Mouse (Mus musculus) kidney, adult 8-10 months (tissue): Measurements from ENCODE around the gene Elmsan1.

Experiments used
- DNase-seq, 2 experiments: peaks; one replicate each; pipeline ENCODE4 v3.0.0; 2022

Gene Elmsan1

DNA sequence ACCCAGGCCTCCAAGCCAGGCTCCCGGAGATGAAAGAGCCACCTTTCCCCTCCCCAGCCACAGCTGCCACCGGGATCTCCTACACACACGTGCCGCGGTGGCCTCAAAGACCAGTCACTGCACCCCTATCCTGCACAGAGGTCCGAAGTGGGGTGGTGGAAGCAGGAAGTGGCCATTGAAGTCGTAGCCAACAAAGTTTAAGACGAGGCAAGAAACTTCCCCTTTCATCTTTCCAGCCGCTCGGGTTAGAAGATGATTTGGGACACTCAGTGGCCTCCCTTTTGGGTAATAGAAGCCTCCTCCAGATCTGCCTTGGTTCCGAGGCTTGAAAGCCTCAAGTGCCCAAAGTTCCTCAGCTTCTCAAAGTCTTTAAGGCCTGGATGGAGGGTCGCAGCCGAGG lies 26.4 kb downstream of the Elmsan1 start:
- DNase-seq = no peak

DNA sequence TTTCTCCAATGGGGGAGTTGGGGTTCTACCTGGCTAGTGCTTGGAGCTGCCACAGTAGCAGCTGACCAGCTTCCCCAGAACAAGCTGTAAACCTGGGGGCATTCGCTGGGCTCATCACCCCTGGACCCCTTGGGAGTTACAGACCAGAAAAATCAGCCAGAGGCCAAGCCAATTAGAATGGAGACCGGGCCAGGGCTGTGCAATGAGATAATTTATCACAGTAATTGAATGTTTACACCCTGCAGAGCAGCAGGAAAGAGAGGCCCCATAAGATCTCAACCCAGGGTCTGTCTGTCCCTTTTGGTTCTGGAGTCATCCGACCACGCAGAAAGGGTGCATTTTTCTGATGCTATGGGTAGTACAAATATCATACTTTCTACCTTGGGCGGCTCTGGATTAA lies 26.9 kb downstream of the Elmsan1 start:
- DNase-seq = no peak

DNA sequence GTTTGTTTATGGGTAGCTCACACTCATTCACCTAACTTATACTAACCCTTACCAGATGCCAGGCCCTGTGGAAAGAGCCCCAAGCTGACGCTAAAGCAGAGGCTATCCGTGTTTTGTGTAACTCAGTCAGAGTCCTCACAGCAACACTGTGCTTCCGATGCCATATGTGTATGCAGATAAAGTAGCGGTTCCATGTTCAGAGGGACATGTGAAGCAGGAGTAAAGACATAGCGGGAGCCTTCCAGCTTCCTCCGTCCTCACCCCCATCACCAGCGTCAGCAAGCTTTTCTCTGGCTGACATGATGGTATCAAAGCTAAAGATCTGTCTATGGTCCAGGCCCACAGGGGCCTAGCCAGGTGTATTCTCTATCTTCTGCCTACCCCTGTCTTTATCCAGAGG lies 27.5 kb downstream of the Elmsan1 start:
- no peak for DNase-seq

GRCm38 (mm10) chr12:84190151-84190820 lies 28.4 kb downstream of the Elmsan1 start:
- DNase-seq = no peak

- DNase-seq = no peak
These were observed 29.7 kb downstream of the Elmsan1 start for GRCm38 (mm10) chr12:84188881-84189444.

GRCm38 (mm10) chr12:84187752-84188601 lies 30.7 kb downstream of the Elmsan1 start:
- no peak for DNase-seq

DNA sequence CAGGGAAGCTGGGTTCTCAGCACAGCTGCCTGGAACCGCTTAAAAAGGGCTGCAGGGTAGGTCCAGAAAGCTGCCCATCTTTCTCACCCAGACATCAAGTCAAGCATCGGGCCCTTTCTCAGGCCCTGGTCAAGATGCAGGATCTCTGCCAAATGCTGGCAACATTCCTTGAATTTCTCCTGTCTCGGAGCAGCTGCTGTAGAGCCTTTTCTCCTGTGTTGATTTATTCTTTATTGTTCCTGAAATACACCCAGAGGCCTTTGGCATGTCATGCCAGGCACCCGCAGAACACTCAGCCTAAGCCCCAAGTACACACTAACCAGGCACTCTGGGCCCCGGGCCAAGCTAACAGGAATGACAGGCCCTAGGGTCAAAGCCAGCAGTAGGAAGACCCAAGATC lies 31.7 kb downstream of the Elmsan1 start:
- peak; percentile 80 to 85 for DNase-seq

DNA sequence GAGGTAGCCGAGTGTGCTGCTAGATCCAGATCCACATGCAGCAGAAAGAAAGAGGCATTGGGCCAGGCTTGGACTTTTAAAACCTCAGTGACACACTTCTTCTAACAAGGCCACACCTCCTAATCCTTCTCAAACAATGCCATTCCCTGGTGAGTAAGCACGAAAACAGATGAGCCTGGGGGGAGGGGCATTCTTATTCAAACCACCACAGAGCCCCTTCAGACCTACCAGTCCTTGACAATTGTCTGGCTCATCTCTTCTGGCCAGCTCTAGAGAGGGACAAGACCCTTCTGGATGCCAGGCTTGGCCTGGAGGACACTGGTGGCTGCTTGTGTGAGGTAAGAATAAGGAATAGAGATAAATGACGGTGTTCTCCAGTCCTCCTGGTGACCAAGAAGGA lies 32.1 kb downstream of the Elmsan1 start:
- DNase-seq = no peak

DNA sequence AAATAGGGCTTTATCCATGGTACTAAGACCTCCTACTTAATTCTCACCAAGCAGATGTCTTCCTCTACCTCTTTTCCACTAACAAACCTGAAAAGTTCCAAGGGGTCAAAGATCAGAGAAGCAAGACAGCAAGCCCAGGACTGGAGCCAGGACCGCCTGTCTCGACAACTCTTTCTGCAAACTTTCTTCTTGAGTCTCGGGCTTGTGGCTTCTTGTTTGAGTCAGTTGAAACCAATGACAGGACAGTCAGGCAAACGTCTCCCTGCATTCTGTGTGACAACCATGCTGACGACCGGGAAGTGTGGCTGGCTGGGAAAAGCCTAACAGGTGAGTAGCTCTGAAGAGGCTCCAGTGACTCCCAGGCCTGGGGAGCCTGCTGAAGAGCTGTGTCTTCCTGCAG lies 33.1 kb downstream of the Elmsan1 start:
- DNase-seq = no peak

GRCm38 (mm10) chr12:84184979-84185378 lies 33.7 kb downstream of the Elmsan1 start:
- no peak for DNase-seq

- no peak for DNase-seq
These were observed 36.7 kb downstream of the Elmsan1 start for GRCm38 (mm10) chr12:84181999-84182398.

DNA sequence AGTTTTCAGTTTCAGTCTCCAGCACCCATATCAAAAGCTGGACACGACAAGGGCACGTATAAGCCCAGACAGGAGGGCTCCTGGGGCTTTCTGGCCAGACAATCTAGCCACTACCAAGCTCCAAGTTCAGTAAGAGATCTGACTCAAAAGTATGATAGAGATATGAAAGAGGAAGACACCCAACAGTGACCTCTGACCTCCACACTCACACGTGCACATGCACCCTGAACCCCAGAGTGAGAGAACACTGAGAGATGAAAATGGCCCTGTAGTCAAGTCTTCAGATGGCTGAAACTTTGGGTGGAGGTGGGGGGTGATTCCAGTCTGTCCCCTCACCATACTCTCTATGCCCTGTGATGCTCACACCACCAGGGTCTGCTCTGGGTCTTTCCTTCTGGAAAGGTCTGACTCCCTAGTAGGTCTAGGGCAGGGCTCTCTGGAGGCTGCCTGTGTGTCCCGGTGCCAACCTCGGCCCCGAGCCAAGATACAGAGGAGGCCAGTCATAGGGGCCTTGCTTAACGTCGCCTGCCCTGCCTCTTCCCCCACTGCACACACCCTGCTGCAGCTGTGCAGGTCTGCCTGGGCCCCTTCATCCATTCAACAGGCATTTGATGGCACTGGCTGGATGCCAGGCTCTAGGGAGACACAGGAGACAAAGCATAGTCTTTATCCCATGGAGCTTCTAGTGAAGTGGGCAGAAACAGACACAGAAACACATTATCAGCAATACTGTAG lies 37.8 kb downstream of the Elmsan1 start:
- peak; percentile 84 to 87 for DNase-seq

DNA sequence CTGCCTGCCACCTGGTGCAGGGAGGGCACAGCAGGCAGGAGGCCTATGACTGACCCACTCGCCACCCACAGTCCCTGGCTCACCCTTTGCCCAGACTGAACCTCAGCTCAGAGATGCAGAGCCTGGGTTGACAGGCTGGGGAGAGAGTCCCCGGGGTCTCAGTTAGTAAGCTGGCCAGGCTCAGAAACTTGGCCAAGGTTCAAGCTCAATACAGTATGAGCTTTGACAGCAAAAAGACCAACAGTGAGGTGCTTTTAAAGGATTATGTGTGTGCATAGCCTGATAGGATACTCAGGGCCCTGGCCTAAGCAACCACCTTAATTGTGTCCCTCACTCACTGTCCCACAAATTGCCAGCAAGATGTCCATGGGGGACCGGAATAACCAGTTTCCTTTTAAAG lies 38.6 kb downstream of the Elmsan1 start:
- no peak for DNase-seq

- DNase-seq = no peak
These were observed 39.8 kb downstream of the Elmsan1 start for GRCm38 (mm10) chr12:84178652-84179445.

- DNase-seq = no peak
These were observed 40.6 kb downstream of the Elmsan1 start for GRCm38 (mm10) chr12:84178052-84178451.

DNA sequence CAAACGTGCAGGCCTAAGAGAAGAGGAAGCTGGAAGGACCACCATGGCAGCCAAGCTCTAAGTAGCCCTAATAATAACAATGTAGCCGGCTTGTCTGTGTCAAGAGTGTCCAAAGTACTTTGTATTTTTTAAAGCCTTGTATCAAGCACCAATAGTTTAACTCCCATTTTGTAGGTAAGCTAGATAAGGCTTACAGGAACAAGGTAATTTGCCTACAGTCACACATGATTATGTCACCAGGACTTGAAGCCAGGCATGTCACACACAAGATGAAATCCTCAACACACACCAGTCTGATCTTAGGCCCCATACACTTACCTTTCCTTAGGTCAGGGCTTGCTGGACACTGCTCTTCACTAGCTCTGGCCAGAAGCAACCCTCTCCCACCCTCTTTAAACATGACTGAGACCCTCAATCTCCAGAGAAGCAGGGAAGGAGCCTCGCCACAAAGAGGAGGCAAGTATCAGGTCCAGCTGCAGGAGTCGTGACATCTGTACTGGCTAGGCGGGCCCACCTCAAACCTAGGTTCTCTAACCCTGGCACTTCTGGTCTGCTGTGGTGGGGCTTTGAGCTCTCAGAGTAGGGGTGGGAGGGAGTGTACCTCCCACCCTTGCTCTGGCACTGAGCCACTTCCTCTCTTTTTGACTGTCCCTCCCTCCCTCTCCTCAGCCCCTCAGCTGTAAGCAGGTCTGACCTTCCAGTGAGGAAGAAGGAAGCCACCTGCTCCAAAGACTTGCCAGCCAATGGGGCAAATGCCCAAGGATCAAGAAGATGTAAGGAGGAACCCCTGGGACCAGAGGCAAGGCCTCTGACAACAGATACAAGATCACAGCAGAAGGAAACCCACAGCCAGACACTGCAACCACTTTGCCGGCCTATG lies 41.6 kb downstream of the Elmsan1 start:
- DNase-seq = no peak

GRCm38 (mm10) chr12:84176126-84176769 lies 42.4 kb downstream of the Elmsan1 start:
- DNase-seq = no peak

DNA sequence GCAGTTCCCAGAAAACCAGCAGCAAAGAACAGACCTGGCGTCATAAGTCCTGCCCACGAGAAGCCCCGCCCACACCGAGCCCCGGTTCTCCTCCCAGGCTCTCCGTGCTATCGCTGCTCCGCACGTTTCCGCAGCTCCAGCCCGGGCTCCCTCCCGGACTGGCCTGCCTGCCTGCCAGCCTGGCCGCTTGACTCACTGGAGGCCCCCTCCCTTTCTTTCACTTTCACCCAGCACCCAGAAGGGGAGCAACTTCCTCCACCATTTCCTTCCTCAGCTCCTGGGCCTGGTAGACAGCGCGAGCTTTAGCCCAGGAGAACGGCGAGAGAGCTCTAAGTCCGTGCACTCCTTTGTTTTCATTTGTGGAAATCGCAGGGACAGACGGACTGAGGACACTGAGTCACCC lies 43.0 kb downstream of the Elmsan1 start:
- DNase-seq = peak; percentile 92

DNA sequence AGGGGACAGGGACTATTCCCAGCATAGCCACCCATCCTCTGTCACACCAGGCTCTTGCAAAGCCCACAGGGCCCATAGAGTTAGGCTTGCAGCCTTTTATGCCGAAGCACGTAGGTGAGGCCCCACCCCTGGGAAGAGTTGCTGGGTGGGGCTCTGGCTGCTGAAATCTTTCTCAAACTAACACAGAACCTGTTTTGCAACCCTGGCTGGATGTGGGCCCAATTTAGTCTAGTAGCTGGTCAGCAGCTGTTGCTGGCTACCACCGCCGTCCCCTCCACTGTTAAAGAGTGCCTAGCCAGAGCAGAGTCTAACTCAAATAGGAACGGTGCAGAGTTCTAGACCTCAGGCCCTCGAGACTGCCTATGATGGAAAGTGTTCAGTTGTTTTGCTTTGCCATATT lies 43.8 kb downstream of the Elmsan1 start:
- peak; percentile 92 to 93 for DNase-seq

DNA sequence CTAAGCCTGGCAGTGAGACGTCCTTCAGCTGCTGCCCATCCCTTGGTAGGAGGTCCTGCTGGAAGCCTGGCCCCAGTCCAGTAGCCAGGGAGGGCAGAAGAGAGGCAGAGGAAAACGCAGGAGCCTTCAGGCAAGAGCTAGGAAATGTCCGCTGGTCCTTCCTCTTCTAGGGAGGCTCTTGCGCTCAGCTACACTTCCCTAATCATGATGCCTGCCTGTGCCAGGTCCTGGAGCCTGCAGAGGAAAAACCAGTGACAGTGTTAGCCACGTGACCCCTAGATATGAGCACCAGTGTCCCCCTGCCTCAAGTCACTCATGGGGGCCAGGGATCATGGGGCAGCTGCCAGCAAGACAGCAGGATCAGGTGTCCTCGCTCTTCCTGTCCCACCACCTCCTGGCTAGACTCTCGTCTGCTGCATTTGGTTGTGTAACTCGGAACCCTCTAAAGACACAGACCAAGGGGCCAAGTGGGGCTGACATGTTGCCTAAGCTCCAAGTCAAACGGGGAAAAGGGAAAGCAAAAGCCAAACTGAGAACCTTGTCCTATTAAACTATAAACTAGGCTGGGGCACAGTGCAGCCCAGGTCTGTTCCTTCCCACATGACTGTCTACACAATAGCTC lies 44.4 kb downstream of the Elmsan1 start:
- peak; percentile 73 to 75 for DNase-seq
